Mouse (Mus musculus) thymus, adult 2 months (tissue): ENCODE results near the gene Ints1. TPM values are rescaled to one million over a fixed set of nuclear protein-coding genes. Genes with fewer than 3 reads are reported as not detected.

ENCODE experiments used
- DNase-seq: peaks from one replicate; pipeline ENCODE4 v3.0.0; 2021
- H3K27ac ChIP-seq: fragments of 200-500 bp; 2 replicates; pipeline ENCODE4 v1.5.1; 2012; ENCODE audit warnings: low read length, control low read depth; ENCODE audit not compliant: control insufficient read depth, insufficient read depth
- H3K27me3 ChIP-seq: fragments of 200-500 bp; 2 replicates; pipeline ENCODE4 v1.6.1; 2012; ENCODE audit warnings: mild to moderate bottlenecking, low read length, moderate library complexity, mixed read lengths; ENCODE audit not compliant: control insufficient read depth, insufficient read depth
- H3K36me3 ChIP-seq: fragments of 200-500 bp; 2 replicates; pipeline ENCODE4 v1.6.1; 2012; ENCODE audit warnings: mild to moderate bottlenecking, low read length, moderate library complexity; ENCODE audit not compliant: control insufficient read depth, insufficient read depth
- H3K4me1 ChIP-seq: fragments of 200-500 bp; replicated peaks from 2 replicates; pipeline ENCODE4 v1.6.1; 2012; ENCODE audit warnings: low read length; ENCODE audit not compliant: control insufficient read depth, insufficient read depth
- H3K4me3 ChIP-seq: fragments of 200-500 bp; 2 replicates; pipeline ENCODE4 v1.5.1; 2012; ENCODE audit warnings: mild to moderate bottlenecking, low read length, control low read depth, moderate library complexity; ENCODE audit not compliant: control insufficient read depth, insufficient read depth
- CTCF ChIP-seq: fragments of 200-500 bp; IDR thresholded peaks from 2 replicates; pipeline ENCODE4 v1.5.1; 2012; ENCODE audit warnings: mild to moderate bottlenecking, control low read depth, low read length, moderate library complexity, borderline replicate concordance; ENCODE audit not compliant: control insufficient read depth, poor library complexity, insufficient read depth; ENCODE audit errors: extremely low read depth
- POLR2A ChIP-seq: fragments of 200-500 bp; IDR thresholded peaks from 2 replicates; pipeline ENCODE4 v1.6.1; 2012; ENCODE audit warnings: mild to moderate bottlenecking, low read length, control low read depth, moderate library complexity; ENCODE audit not compliant: control insufficient read depth, poor library complexity, insufficient read depth; ENCODE audit errors: extremely low read depth
- WGBS: fragments of 180-500 bp; shearing (Covaris S2); methylation state at CpG from one replicate; pipeline ENCODE4 v1.1.7; 2018; 5-methylcytosine and 5-hydroxymethylcytosine counted together
- polyA plus RNA-seq: library from polyadenylated mRNA; depleted of rRNA; stranded (reverse); fragments of >200 nt; gene quantifications from 2 replicates; pipeline ENCODE4 v1.2.3, GENCODE M21; 2012

The Ints1 gene
- polyA plus RNA-seq, 1 experiment = 214 TPM

- WGBS = 57% methylated on average over 4 of the region's 4 CpGs
- Histone ChIP-seq H3K4me1 (no peaks in the 10 kb centered on the region), H3K4me3 (no peak overlapping the region), H3K36me3 (no peaks in the 10 kb centered on the region), H3K27me3 (no peaks in the 10 kb centered on the region), H3K27ac (no peak overlapping the region)
- no peak for DNase-seq
- no peak for TF ChIP-seq POLR2A
- no peak for TF ChIP-seq CTCF
Measured at GRCm38 (mm10) chr5:139809397-139809796, 33.9 kb upstream of the Ints1 start.

DNA sequence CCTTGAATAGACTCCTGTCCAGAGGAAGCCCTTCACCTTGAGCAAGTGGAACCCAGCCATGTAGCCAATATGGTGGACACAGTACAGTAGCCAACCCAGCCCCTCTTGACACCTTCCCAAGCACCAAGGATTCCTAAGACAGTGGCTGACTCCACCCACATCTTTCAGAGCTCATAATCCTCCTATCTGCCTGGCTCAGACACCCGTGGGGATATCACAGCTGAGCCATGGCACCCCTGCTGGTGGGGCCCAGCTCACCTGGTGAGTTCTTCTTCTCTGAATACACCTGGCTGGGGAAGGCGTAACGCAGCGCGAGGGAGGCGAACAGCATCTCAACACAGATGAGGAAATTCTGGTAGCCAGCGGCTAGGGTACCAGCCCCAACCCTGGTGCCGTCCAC, 30.4 kb upstream of the Ints1 start:
- TF ChIP-seq CTCF (no peak), POLR2A (no peak)
- H3K27ac ChIP-seq = no peak overlapping the region
- no peak for DNase-seq
- no peaks in the 10 kb centered on the region for H3K27me3 ChIP-seq
- 0 out of 2 replicates have a peak, but pooled peaks cover 4% of the 10 kb centered on the region for H3K4me1 ChIP-seq
- 98% methylated on average over 8 of the region's 8 CpGs for WGBS
- H3K4me3 ChIP-seq = no peak overlapping the region
- peaks cover under 1% of the 10 kb centered on the region for H3K36me3 ChIP-seq

- no peak for DNase-seq
- 93% methylated on average over 11 of the region's 11 CpGs for WGBS
- Histone ChIP-seq H3K36me3 (peaks cover 14% of the 10 kb centered on the region), H3K4me3 (no peak overlapping the region), H3K27me3 (no peaks in the 10 kb centered on the region), H3K27ac (no peak overlapping the region), H3K4me1 (0 out of 2 replicates have a peak, but pooled peaks cover 4% of the 10 kb centered on the region)
- no peak for TF ChIP-seq POLR2A
- TF ChIP-seq CTCF = no peak
Measured at GRCm38 (mm10) chr5:139804573-139805111, 29.2 kb upstream of the Ints1 start.

DNA sequence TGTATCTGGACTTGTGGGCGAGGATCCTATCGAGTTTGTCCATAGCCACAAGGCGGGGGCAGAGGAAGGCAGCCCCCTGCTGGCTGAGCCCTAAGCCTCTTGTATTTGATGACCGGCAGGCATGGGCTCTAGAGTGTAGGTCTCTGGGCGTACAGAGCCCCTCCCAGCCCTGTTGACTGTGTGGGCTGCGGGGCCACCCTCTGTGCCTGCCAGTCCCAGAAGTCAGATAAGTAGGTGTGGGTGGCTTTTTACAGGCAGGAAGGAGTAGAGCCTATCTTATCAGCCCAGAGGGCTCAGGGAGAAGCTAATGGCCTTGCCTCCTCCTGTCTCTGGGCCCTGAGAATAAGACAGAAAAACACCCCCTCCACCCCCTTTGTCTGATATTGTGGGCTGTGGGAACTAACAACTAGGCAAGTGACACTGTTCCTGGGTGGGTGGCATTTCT, 28.7 kb upstream of the Ints1 start:
- no peak for TF ChIP-seq POLR2A
- peak; percentile 51; the same call in 1 of the 2 replicates for TF ChIP-seq CTCF
- Histone ChIP-seq H3K36me3 (peaks cover 18% of the 10 kb centered on the region), H3K27ac (no peak overlapping the region), H3K4me3 (no peak overlapping the region), H3K4me1 (0 out of 2 replicates have a peak, but pooled peaks cover 4% of the 10 kb centered on the region), H3K27me3 (no peaks in the 10 kb centered on the region)
- no peak for DNase-seq
- 28% methylated on average over 6 of the region's 6 CpGs for WGBS

GRCm38 (mm10) chr5:139803601-139804102, 28.2 kb upstream of the Ints1 start:
- WGBS = 28% methylated on average over 12 of the region's 12 CpGs
- Histone ChIP-seq H3K4me1 (0 out of 2 replicates have a peak, but pooled peaks cover 4% of the 10 kb centered on the region), H3K36me3 (peaks cover 18% of the 10 kb centered on the region), H3K4me3 (no peak overlapping the region), H3K27me3 (no peaks in the 10 kb centered on the region), H3K27ac (no peak overlapping the region)
- TF ChIP-seq POLR2A = no peak
- TF ChIP-seq CTCF = 0 out of 2 replicates have a peak, but pooled peaks have one; percentile 52
- peak; percentile 36 for DNase-seq

GRCm38 (mm10) chr5:139803165-139803564, 27.7 kb upstream of the Ints1 start:
- no peaks in the 10 kb centered on the region for H3K27me3 ChIP-seq
- no peak overlapping the region for H3K27ac ChIP-seq
- H3K36me3 ChIP-seq = peaks cover 18% of the 10 kb centered on the region
- no peak for DNase-seq
- WGBS = 91% methylated on average over 8 of the region's 8 CpGs
- TF ChIP-seq CTCF = no peak
- peaks cover 5% of the 10 kb centered on the region for H3K4me1 ChIP-seq
- H3K4me3 ChIP-seq = no peak overlapping the region

- no peak overlapping the region for H3K4me3 ChIP-seq
- H3K27me3 ChIP-seq = no peaks in the 10 kb centered on the region
- no peak overlapping the region for H3K27ac ChIP-seq
- no peak for DNase-seq
- H3K36me3 ChIP-seq = peaks cover 18% of the 10 kb centered on the region
- H3K4me1 ChIP-seq = peaks cover 13% of the 10 kb centered on the region
- 97% methylated on average over 10 of the region's 10 CpGs for WGBS
- TF ChIP-seq POLR2A = no peak
- TF ChIP-seq CTCF = no peak
Measured at GRCm38 (mm10) chr5:139801880-139802279, 26.4 kb upstream of the Ints1 start.
